Mouse (Mus musculus) left cerebral cortex, adult 6 months (tissue): ENCODE results near the gene Cyct. TPM values are rescaled to one million over a fixed set of nuclear protein-coding genes. Genes with fewer than 3 reads are reported as not detected.

Experiments used
- long read RNA-seq, 2 experiments: library from polyadenylated mRNA; unstranded; transcript quantifications; one replicate each; pipeline ENCODE4 v2.0.0; 2019 to 2020
- polyA plus RNA-seq: library from polyadenylated mRNA; unstranded; fragments of <200 nt; fragmentation: Nextera tagmentation; gene quantifications from 2 replicates; pipeline ENCODE4 v1.2.3, GENCODE M21; 2021

The Cyct gene
- polyA plus RNA-seq, result not detected in 2 replicates
- long read RNA-seq, experiment 1, result 0 reads
- long read RNA-seq, experiment 2, result 0 reads

DNA sequence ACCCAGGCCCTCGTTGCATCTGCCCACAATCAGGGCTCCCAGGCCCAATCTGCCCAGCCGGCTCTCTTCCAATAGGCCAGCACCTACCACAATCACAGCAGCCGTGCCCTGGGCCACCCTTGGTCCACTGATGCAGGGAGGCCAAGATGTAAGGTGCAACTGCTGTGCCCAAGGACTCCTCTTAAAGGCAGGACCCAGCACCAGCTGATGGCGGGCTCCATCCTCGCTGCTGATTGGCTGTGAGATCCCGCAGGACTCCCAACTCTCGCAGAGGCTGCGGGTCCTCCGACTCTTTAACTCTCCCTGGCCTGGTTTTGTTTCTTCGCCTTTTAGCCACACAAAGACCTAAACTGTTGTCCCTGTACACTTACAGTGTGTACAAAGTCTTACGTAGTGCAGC is at the start of gene Cyct:
Gene Cyct, minus strand, starts transcription at position 225 of the 400 bp plus-strand sequence.

DNA sequence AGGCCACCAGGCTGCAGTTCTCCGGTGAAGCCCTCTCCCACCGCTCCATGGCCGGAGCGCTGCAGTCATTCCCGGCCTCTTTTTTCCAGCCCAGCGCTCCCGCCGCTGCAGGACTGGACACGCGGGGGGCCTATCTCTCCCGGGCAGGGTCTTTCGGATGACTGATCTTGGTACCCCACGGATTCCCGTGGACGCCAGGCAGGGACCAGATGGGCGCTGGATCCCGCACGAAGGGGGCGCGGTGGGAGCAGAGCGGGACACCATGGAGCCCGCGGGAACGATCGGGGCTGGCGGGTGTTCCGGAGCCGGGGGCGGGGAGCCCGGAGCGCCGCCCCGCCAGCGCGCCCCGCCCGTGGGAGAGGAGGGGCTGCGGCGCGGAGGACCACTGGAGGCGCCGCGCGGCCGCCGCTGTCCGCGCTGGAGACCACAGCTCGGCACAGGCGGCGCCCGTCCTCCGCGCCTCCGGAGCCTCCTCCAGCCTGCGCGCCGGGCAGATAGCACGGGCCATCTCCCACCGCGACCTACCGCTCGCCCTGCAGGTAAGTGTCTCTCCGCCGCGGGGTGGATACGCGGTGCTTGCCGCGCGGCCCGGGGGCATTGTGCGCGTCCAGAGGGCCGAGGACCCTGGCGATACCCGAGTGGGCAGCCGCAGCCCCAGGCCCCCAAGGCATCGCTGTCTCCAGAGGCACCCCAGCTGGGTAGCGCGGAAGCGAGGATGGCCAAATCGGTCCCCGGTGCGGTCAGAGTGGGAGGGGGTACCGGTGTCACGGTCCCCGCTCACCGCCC is 46.1 kb upstream of the Cyct start, which contains the start of gene Osbpl6:
Gene Osbpl6, plus strand, starts transcription at position 358 of the 786 bp plus-strand sequence.

DNA sequence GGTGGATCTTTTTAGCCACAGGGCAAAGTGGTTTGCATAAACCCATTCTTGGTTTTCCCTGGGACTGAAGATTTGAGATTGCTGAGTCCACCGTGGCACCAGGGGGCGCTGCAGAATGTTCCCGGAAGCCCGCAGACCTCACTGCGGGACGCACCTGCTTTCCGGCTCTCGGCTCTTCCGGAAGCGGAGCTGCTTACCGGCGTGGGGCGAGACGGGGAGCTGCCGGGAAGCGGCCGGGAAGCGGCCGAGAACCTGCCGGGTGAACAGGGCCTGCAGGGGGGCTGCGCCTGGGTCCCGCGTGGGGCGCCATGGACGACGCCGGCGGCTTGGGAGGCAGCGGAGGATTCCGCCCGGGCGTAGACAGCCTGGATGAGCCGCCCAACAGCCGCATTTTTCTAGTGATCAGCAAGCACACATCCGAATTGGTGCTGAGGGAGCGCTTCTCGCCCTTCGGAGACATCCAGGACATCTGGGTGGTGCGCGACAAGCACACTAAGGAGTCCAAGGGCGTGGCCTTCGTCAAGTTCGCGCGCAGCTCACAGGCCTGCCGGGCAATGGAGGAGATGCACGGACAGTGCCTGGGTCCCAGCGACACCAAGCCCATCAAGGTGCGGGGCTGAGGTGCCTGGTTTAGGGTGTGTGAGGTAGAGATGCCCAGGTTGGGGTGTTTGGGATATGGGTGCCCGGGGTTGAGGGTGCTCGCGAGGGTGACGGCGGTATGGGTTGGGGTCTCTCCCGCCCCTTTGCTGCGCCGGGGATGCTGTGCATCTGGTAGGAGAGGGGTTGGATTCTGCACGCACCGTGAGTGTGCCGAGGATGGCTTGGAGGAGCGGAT is 9.8 kb upstream of the Cyct start, which contains the start of gene Rbm45:
Gene Rbm45, plus strand, starts transcription at position 164 of the 835 bp plus-strand sequence.

DNA sequence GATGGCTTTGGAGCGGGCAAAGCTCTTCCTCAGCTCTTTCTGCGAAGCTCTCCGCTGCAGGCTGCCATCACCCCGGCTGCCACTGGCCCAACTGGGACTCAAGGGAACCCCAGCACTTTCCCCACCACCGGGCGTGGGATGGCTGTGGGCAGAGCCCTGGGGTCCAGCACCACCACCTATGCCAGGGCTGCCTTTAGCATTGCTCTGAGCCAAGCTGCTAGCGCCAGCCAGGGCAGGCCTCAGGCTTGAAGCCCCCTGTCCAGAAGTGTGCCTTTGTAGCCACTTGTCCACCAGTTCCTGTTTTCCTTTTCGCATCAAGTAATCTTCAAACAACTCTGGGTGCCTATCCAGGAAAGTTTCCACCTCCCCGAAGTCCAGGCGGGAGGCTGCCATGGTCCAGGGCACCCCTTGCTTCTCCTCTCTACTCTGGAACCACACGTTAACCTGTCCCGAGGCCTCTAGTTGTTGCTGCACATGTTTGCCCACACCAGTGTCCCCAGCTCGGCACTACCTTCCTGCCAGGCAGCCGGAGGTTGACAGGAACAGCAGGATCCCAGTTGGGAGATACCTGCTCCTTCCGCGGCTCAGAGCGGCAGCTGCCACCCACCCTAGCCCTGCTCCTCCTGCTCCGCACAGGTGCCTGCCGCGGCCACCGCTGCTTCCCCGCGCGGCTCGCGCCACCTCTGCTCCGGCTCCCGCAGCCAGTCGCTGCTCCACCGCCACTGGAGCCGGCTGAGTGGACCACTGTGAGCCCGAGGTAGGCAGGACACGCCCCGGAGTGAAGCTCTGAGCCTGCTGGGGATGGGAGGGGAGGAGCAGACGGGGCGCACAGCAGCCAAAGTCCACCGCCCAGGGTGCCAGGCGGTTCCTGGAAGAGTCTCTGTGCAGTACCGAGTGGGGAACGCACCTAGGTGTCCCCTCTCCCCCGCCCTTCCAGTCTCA is 21.8 kb downstream of the Cyct start, which contains the start of gene Pde11a:
Gene Pde11a, minus strand, starts transcription at position 560 of the 942 bp plus-strand sequence.

Other genes with a start within 250 kb of the Cyct start
- gene Pde11a, start 21.7 kb downstream of the Cyct start, polyA plus RNA-seq, result 0.32 and 0.41 TPM in 2 replicates
- gene Rbm45, start 9.5 kb upstream of the Cyct start, polyA plus RNA-seq, result 11.1 and 14.7 TPM in 2 replicates
- gene Osbpl6, start 46.1 kb upstream of the Cyct start, polyA plus RNA-seq, result 17.1 and 21.6 TPM in 2 replicates